Mouse (Mus musculus): ENCODE measurements at regions not wholly inside any gene's neighbourhood (a gene's known extent, or its start where the extent isn't known, plus 50 kb on each side); places are given as distances from the start of the nearest gene placed in this dataset.

GRCm38 (mm10) chr17:54065187-54065795 lies 74.8 kb upstream of the Sult1c1 start:
- 25% methylated on average over 4 of the region's 4 CpGs for WGBS
- Histone ChIP-seq H3K9me3 (ENCODE audit: control insufficient read depth, low read length) (no peaks in the 10 kb centered on the region), H3K9ac (ENCODE audit: low read length) (no peak overlapping the region), H3K27me3 (ENCODE audit: control insufficient read depth, insufficient read depth, low read length) (no peaks in the 10 kb centered on the region), H3K4me1 (replicated peaks; ENCODE audit: control insufficient read depth, insufficient read depth) (no peaks in the 10 kb centered on the region), H3K36me3 (ENCODE audit: control insufficient read depth, insufficient read depth, low read length) (no peaks in the 10 kb centered on the region), H3K4me3 (ENCODE audit: low read depth, low read length) (no peak overlapping the region), H3K4me2 (replicated peaks; ENCODE audit: low read depth) (no peak overlapping the region), H3K27ac (replicated peaks) (no peak overlapping the region)
- DNase-seq (ENCODE audit: low spot score) (no peak), ATAC-seq (ENCODE audit: low FRiP score, low TSS enrichment) (no peak)
- TF ChIP-seq EP300 (optimal IDR thresholded peaks at IDR 0.05), result no peak
- TF ChIP-seq CTCF (IDR thresholded peaks at IDR 0.05; ENCODE audit: low read depth), result peak; percentile 75

DNA sequence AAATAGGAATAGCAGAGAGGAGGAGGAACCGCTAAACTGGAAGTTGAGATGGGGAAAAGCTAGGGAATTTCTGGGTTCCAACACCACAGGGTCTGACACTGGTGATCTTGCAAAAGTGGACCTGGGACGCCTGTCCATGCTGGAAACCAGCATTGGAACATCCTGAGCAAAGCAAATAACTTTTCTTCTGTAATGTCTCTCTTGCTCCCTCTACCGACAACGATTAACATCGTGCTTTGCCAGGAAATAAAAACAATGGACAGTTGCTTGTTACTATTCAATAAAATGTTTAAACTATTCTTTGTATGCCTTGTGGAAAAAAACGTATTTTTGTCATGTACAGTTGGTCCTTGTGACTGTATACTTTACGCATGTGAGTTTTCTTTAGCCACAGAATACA lies 70.8 kb upstream of the Sult1c1 start:
- TF ChIP-seq EP300 (optimal IDR thresholded peaks at IDR 0.05) (no peak), CTCF (IDR thresholded peaks at IDR 0.05; ENCODE audit: low read depth) (peak; percentile 75)
- Histone ChIP-seq H3K27me3 (ENCODE audit: control insufficient read depth, insufficient read depth, low read length) (no peaks in the 10 kb centered on the region), H3K4me3 (ENCODE audit: low read depth, low read length) (no peak overlapping the region), H3K27ac (replicated peaks) (no peak overlapping the region), H3K36me3 (ENCODE audit: control insufficient read depth, insufficient read depth, low read length) (no peaks in the 10 kb centered on the region), H3K4me1 (replicated peaks; ENCODE audit: control insufficient read depth, insufficient read depth) (no peaks in the 10 kb centered on the region), H3K9ac (ENCODE audit: low read length) (no peak overlapping the region), H3K9me3 (ENCODE audit: control insufficient read depth, low read length) (no peaks in the 10 kb centered on the region), H3K4me2 (replicated peaks; ENCODE audit: low read depth) (no peak overlapping the region)
- DNase-seq (ENCODE audit: low spot score) (peak; percentile 15), ATAC-seq (ENCODE audit: low FRiP score, low TSS enrichment) (no peak)
- 36% methylated on average over 7 of the region's 7 CpGs for WGBS
